Mouse (Mus musculus) spleen, postnatal 4 days (tissue): ENCODE data around the gene Akap1.

Experiments
- DNase-seq, 2 experiments: peaks; one replicate each; pipeline ENCODE4 v3.0.0; 2022; ENCODE audit warnings: low spot score in 2 of 2

The Akap1 gene

GRCm38 (mm10) chr11:88842315-88842975, 21.9 kb downstream of the Akap1 start:
- DNase-seq = no peak

GRCm38 (mm10) chr11:88841406-88841805, 23.0 kb downstream of the Akap1 start:
- no peak for DNase-seq

- no peak for DNase-seq
These were observed 23.5 kb downstream of the Akap1 start for GRCm38 (mm10) chr11:88840724-88841350.

- DNase-seq = no peak
These were observed 24.1 kb downstream of the Akap1 start for GRCm38 (mm10) chr11:88840292-88840691.

GRCm38 (mm10) chr11:88839379-88839778, 25.0 kb downstream of the Akap1 start:
- no peak for DNase-seq

- DNase-seq = no peak
These were observed 25.8 kb downstream of the Akap1 start for GRCm38 (mm10) chr11:88838630-88839029.

GRCm38 (mm10) chr11:88834606-88835005, 29.8 kb downstream of the Akap1 start:
- DNase-seq = no peak

- no peak for DNase-seq
These were observed 30.3 kb downstream of the Akap1 start for GRCm38 (mm10) chr11:88834134-88834533.

GRCm38 (mm10) chr11:88833099-88833498, 31.3 kb downstream of the Akap1 start:
- no peak for DNase-seq

GRCm38 (mm10) chr11:88830257-88830804, 34.1 kb downstream of the Akap1 start:
- DNase-seq = peak; percentile 31 to 75

GRCm38 (mm10) chr11:88828528-88828927, 35.9 kb downstream of the Akap1 start:
- DNase-seq = no peak

GRCm38 (mm10) chr11:88825909-88826308, 38.5 kb downstream of the Akap1 start:
- no peak for DNase-seq

- DNase-seq = no peak
These were observed 41.4 kb downstream of the Akap1 start for GRCm38 (mm10) chr11:88822991-88823390.

GRCm38 (mm10) chr11:88822526-88822925, 41.9 kb downstream of the Akap1 start:
- no peak for DNase-seq

GRCm38 (mm10) chr11:88820742-88821576, 43.4 kb downstream of the Akap1 start:
- DNase-seq = no peak

- DNase-seq = no peak
These were observed 44.1 kb downstream of the Akap1 start for GRCm38 (mm10) chr11:88820253-88820652.

- DNase-seq = no peak
These were observed 47.3 kb downstream of the Akap1 start for GRCm38 (mm10) chr11:88817061-88817460.

GRCm38 (mm10) chr11:88803231-88804010, 61.0 kb downstream of the Akap1 start:
- no peak for DNase-seq

- DNase-seq = no peak
These were observed 68.2 kb downstream of the Akap1 start for GRCm38 (mm10) chr11:88796207-88796606.

GRCm38 (mm10) chr11:88789893-88790292, 74.5 kb downstream of the Akap1 start:
- no peak for DNase-seq

GRCm38 (mm10) chr11:88786816-88787215, 77.6 kb downstream of the Akap1 start:
- no peak for DNase-seq

- no peak for DNase-seq
These were observed 80.9 kb downstream of the Akap1 start for GRCm38 (mm10) chr11:88783525-88783924.
